Mouse (Mus musculus) forebrain, embryonic 15.5 days (tissue): ENCODE results near the gene Tet1. TPM values are rescaled to one million over a fixed set of nuclear protein-coding genes. Genes with fewer than 3 reads are reported as not detected.
"Not testable (repeated sequence)": the region's sequence is repeated elsewhere in the genome, so short reads cannot be mapped to it uniquely, and the experiment has no call there.

Experiments
- ATAC-seq: fragments of 200-750 bp; cut with Nextera tagmentation; replicated peaks from 2 replicates; pipeline ENCODE4 v1.8.0; 2017; ENCODE audit warnings: mild to moderate bottlenecking, moderate TSS enrichment, moderate library complexity
- H3K27ac ChIP-seq: fragments of 300-500 bp; sonication (generic); replicated peaks from 2 replicates; pipeline ENCODE4 v1.5.1; 2015; ENCODE audit warnings: mild to moderate bottlenecking, inconsistent platforms
- H3K27me3 ChIP-seq: fragments of 300-500 bp; sonication (generic); 2 replicates; pipeline ENCODE4 v1.6.1; 2015; ENCODE audit warnings: inconsistent platforms
- H3K36me3 ChIP-seq: fragments of 300-500 bp; sonication (generic); 2 replicates; pipeline ENCODE4 v1.6.1; 2015; ENCODE audit warnings: mild to moderate bottlenecking, inconsistent platforms
- H3K4me1 ChIP-seq: fragments of 300-500 bp; sonication (generic); 2 replicates; pipeline ENCODE4 v1.6.1; 2015; ENCODE audit warnings: inconsistent platforms
- H3K4me2 ChIP-seq: fragments of 300-500 bp; sonication (generic); replicated peaks from 2 replicates; pipeline ENCODE4 v1.6.1; 2015; ENCODE audit warnings: mild to moderate bottlenecking, inconsistent platforms
- H3K4me3 ChIP-seq: fragments of 300-500 bp; sonication (generic); 2 replicates; pipeline ENCODE4 v1.5.1; 2015; ENCODE audit warnings: mild to moderate bottlenecking, inconsistent platforms
- H3K9ac ChIP-seq: fragments of 300-500 bp; sonication (generic); replicated peaks from 2 replicates; pipeline ENCODE4 v1.6.1; 2015; ENCODE audit warnings: mild to moderate bottlenecking, inconsistent platforms
- H3K9me3 ChIP-seq: fragments of 300-500 bp; sonication (generic); 2 replicates; pipeline ENCODE4 v1.6.1; 2016; ENCODE audit warnings: inconsistent platforms
- WGBS: fragments of 180-500 bp; shearing (Covaris S2); methylation state at CpG from one replicate; pipeline ENCODE4 v1.1.7; 2015; ENCODE audit warnings: mixed read lengths; 5-methylcytosine and 5-hydroxymethylcytosine counted together
- polyA plus RNA-seq: library from polyadenylated mRNA; unstranded; fragments of >200 nt; fragmentation: Nextera tagmentation; extraction: Ambion mirVana; gene quantifications from 2 replicates; pipeline ENCODE4 v1.2.1, GENCODE M21; 2015

Gene Tet1
- 35.0 and 40.0 TPM in 2 replicates for polyA plus RNA-seq

GRCm38 (mm10) chr10:62908896-62909295 is at the start of gene Tet1:
Gene Tet1, minus strand, starts transcription at chr10:62908996.
- H3K27me3 ChIP-seq, H3K9ac ChIP-seq, H3K9me3 ChIP-seq, H3K4me2 ChIP-seq, ATAC-seq, H3K4me3 ChIP-seq, H3K36me3 ChIP-seq, H3K4me1 ChIP-seq, H3K27ac ChIP-seq: not testable (repeated sequence)
- no CpG with 5 or more reads among the region's 1 CpGs for WGBS

- Histone ChIP-seq H3K4me1 (0 out of 2 replicates have a peak, but pooled peaks cover 4% of the 10 kb centered on the region), H3K36me3 (peaks cover 11% of the 10 kb centered on the region), H3K27me3 (no peaks in the 10 kb centered on the region), H3K9me3 (no peaks in the 10 kb centered on the region), H3K27ac (no peak overlapping the region), H3K9ac (no peak overlapping the region), H3K4me2 (no peak overlapping the region), H3K4me3 (no peak overlapping the region)
- no peak for ATAC-seq
- WGBS: 96% methylated on average over 7 of the region's 7 CpGs
Measured at GRCm38 (mm10) chr10:62948551-62948950, 39.8 kb upstream of the Tet1 start.

GRCm38 (mm10) chr10:62946738-62947471 is 38.1 kb upstream of the Tet1 start, which contains the start of gene Dna2:
Gene Dna2, plus strand, starts transcription at chr10:62947026.
- H3K9me3 ChIP-seq: no peaks in the 10 kb centered on the region
- 0 out of 2 replicates have a peak, but pooled peaks cover 4% of the 10 kb centered on the region for H3K4me1 ChIP-seq
- H3K36me3 ChIP-seq: peaks cover 27% of the 10 kb centered on the region
- no peaks in the 10 kb centered on the region for H3K27me3 ChIP-seq
- H3K9ac ChIP-seq: peak within 1 kb of the TSS; percentile 79
- peak within 1 kb of the TSS; percentile 87 for H3K27ac ChIP-seq
- peak within 1 kb of the TSS; percentile 63 for H3K4me2 ChIP-seq
- H3K4me3 ChIP-seq: peak within 1 kb of the TSS; percentile 81
- under 1% methylated on average over 68 of the region's 68 CpGs for WGBS
- ATAC-seq: peak; percentile 95

GRCm38 (mm10) chr10:62944975-62945580 is 36.3 kb upstream of the Tet1 start:
- no peak overlapping the region for H3K4me3 ChIP-seq
- no peaks in the 10 kb centered on the region for H3K27me3 ChIP-seq
- H3K9me3 ChIP-seq: no peaks in the 10 kb centered on the region
- H3K27ac ChIP-seq: no peak overlapping the region
- H3K36me3 ChIP-seq: peaks cover 35% of the 10 kb centered on the region
- no peak for ATAC-seq
- 0 out of 2 replicates have a peak, but pooled peaks cover 4% of the 10 kb centered on the region for H3K4me1 ChIP-seq
- no peak overlapping the region for H3K4me2 ChIP-seq
- WGBS: 88% methylated on average over 10 of the region's 10 CpGs
- H3K9ac ChIP-seq: no peak overlapping the region

GRCm38 (mm10) chr10:62932381-62932780 is 23.6 kb upstream of the Tet1 start:
- Histone ChIP-seq H3K27me3 (no peaks in the 10 kb centered on the region), H3K4me2 (no peak overlapping the region), H3K9me3 (no peaks in the 10 kb centered on the region), H3K4me1 (no peaks in the 10 kb centered on the region), H3K4me3 (no peak overlapping the region), H3K27ac (no peak overlapping the region), H3K36me3 (peaks cover 57% of the 10 kb centered on the region), H3K9ac (no peak overlapping the region)
- WGBS: 96% methylated on average over 1 of the region's 1 CpGs
- ATAC-seq: no peak

GRCm38 (mm10) chr10:62924096-62924635 is 15.4 kb upstream of the Tet1 start:
- H3K4me3 ChIP-seq: no peak overlapping the region

DNA sequence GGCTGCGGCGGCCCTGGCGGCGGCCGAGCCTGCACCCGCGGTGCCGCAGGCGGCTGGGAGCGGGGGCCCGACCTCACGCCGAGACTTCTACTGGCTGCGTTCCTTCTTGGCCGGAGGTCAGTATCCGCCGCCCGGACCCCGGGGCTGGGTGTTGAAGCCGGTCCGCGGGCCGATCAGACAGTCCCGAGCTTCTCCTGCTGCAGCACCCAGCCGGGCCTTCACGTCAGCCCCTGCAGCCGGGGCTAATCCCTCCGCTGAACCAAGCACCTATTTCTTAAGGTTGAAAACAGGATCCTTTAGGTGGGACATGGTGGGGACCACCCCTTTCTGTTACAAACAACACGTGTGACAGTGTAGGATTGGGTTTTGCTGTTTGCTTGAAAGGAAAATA is 12.0 kb upstream of the Tet1 start:
- Histone ChIP-seq H3K9ac (peak overlapping the region; percentile 89), H3K4me2 (peak overlapping the region; percentile 70), H3K27ac (peak overlapping the region; percentile 85), H3K9me3 (no peaks in the 10 kb centered on the region), H3K4me1 (peaks cover 20% of the 10 kb centered on the region), H3K27me3 (no peaks in the 10 kb centered on the region), H3K4me3 (peak overlapping the region; percentile 73), H3K36me3 (no peaks in the 10 kb centered on the region)
- WGBS: 0% methylated on average over 29 of the region's 29 CpGs
- peak; percentile 74 for ATAC-seq

More at GRCm38 (mm10) chr10:62924096-62924635, 15.4 kb upstream of the Tet1 start:
- Histone ChIP-seq H3K36me3 (peaks cover 11% of the 10 kb centered on the region), H3K4me2 (no peak overlapping the region), H3K9me3 (no peaks in the 10 kb centered on the region), H3K9ac (no peak overlapping the region), H3K27me3 (no peaks in the 10 kb centered on the region), H3K27ac (no peak overlapping the region), H3K4me1 (peaks cover 20% of the 10 kb centered on the region)
- no peak for ATAC-seq
- 84% methylated on average over 4 of the region's 4 CpGs for WGBS

DNA sequence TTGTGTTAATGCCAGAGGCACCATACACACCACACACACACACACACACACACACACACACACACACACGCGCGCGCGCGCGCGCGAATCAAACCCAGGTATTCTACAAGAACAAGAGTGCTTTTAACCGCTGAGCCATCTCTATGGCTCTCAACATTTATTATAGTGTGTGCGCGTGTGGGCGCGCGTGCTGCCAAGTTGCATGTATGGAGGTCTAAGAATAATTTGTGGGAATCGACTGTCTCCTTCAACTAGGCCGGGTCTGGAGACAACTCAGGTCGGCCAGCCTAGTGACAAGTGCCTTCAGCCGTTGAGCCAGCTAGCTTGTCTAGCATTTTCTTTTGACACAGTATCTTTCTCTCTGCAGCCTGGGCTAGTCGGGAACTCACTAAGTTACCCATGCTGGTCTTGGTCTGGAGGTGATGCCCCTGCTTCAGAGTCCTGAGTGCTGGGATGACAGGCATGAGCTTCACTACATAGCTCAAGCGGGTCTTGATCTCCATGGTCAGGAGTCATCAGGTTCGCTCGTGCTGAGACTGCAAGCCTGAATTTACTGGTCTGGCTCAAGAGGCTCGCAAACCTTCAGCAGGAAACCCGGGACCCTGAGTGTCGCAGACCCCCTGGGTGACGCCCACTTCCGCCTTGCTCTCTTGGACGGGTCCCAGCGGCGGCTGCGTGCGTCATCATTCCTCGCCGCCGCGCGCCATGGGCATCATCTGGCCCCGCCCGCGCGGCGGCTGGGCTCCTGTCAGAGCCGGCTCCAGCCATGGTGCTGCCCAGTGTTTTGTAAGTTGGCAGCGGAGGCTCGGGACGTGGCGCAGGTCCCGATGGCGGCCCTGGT is 11.3 kb upstream of the Tet1 start, which contains the start of gene Slc25a16:
Gene Slc25a16 (plus strand): TSS at position 709 of the 841 bp plus-strand sequence.
- Histone ChIP-seq H3K4me1 (peaks cover 20% of the 10 kb centered on the region), H3K9ac (peak within 1 kb of the TSS; percentile 89), H3K4me2 (peak within 1 kb of the TSS; percentile 70), H3K4me3 (peak within 1 kb of the TSS; percentile 73), H3K27ac (peak within 1 kb of the TSS; percentile 85), H3K9me3 (no peaks in the 10 kb centered on the region), H3K36me3 (no peaks in the 10 kb centered on the region), H3K27me3 (no peaks in the 10 kb centered on the region)
- peak; percentile 97 for ATAC-seq
- WGBS: 11% methylated on average over 50 of the region's 50 CpGs

DNA sequence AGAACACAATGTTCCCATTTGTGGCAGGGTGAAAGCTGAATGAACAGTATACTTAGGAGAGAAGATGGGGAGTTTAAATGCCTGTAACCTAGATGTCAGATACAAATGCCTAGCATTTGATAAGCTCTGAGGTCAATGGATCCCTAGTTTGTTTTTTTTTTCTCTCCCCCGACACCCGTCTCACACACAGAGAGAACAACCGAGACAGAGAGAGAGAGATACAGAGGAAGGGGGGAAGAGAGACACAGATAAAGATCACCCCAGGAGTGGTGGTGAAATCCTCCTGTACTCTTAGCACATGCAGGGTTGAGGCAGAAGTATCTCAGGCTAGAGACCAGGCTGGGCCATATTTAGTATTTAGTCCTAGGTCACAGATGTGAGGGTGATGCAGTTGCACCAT is 10.2 kb upstream of the Tet1 start:
- Histone ChIP-seq H3K27me3 (no peaks in the 10 kb centered on the region), H3K4me2 (no peak overlapping the region), H3K9me3 (no peaks in the 10 kb centered on the region), H3K4me1 (peaks cover 16% of the 10 kb centered on the region), H3K27ac (no peak overlapping the region), H3K36me3 (no peaks in the 10 kb centered on the region), H3K4me3 (no peak overlapping the region), H3K9ac (no peak overlapping the region)
- no peak for ATAC-seq
- 79% methylated on average over 3 of the region's 3 CpGs for WGBS

DNA sequence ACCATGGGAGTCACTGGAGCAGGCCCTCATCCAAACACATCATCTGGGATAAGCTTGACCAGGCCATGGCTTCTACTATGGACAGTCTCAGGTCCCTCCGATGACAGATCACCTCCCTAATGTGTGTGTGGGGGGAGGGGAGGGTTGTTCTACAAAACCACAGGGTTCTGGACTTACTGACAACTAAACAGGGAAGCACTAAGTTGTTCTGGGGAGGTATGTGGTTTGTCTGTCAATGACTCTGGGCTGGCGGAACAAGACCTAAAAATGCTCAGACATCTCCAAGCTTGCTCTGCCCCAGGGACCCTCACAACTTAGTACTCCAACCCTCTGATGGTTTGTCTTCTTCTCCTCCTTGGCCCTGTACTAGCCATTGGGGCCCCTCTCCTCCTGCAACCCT is 2.3 kb upstream of the Tet1 start:
- Histone ChIP-seq H3K36me3 (no peaks in the 10 kb centered on the region), H3K27me3 (no peaks in the 10 kb centered on the region), H3K4me3 (no peak overlapping the region), H3K9me3 (no peaks in the 10 kb centered on the region), H3K4me1 (no peaks in the 10 kb centered on the region), H3K27ac (no peak overlapping the region), H3K4me2 (no peak overlapping the region), H3K9ac (no peak overlapping the region)
- 88% methylated on average over 2 of the region's 2 CpGs for WGBS
- no peak for ATAC-seq

DNA sequence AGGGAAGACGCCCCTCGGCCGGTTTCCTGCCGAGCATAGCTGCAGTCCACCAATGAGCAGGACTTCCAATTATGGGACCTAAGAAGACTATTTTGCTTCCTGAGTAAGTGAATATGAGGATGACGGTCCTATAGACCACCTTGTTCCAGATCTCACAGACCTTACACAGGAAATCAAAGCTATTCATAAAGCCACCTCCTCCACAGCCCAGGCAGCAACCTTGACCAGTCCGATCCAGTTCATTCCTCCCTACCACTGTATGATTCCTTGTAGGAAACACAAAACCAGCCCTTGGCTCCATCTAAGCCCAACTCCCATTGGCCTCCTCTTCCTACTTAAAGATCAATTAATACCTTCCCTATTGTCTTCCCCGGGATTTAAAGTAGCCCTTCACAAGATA is 2.5 kb downstream of the Tet1 start:
- Histone ChIP-seq H3K4me2 (no peak overlapping the region), H3K9me3 (no peaks in the 10 kb centered on the region), H3K36me3 (no peaks in the 10 kb centered on the region), H3K9ac (no peak overlapping the region), H3K27me3 (no peaks in the 10 kb centered on the region), H3K27ac (no peak overlapping the region), H3K4me3 (no peak overlapping the region), H3K4me1 (no peaks in the 10 kb centered on the region)
- ATAC-seq: no peak
- WGBS: 93% methylated on average over 7 of the region's 7 CpGs
